Mouse (Mus musculus) limb, embryonic 11.5 days (tissue): Measurements from ENCODE around the gene Cyp2a12. TPM values are rescaled to one million over a fixed set of nuclear protein-coding genes. Genes with fewer than 3 reads are reported as not detected.

Source experiments
- ATAC-seq: fragments of 200-750 bp; cut with Nextera tagmentation; 2 replicates; pipeline ENCODE4 v1.8.0; 2017; ENCODE audit warnings: low read depth; ENCODE audit not compliant: insufficient number of reproducible peaks, low FRiP score, low TSS enrichment
- DNase-seq: peaks from one replicate; pipeline ENCODE4 v3.0.0-alpha.2; 2015; ENCODE audit warnings: low spot score
- H3K27ac ChIP-seq: fragments of 300-500 bp; sonication (generic); replicated peaks from 2 replicates; pipeline ENCODE4 v1.5.1; 2014; ENCODE audit warnings: low read depth, mild to moderate bottlenecking, low read length
- H3K27me3 ChIP-seq: fragments of 300-500 bp; sonication (generic); 2 replicates; pipeline ENCODE4 v1.6.1; 2014; ENCODE audit warnings: mild to moderate bottlenecking, low read length, mixed read lengths; ENCODE audit not compliant: control insufficient read depth, insufficient read depth
- H3K36me3 ChIP-seq: fragments of 300-500 bp; sonication (generic); 2 replicates; pipeline ENCODE4 v1.6.1; 2014; ENCODE audit warnings: mild to moderate bottlenecking, low read length, moderate library complexity, mixed read lengths; ENCODE audit not compliant: control insufficient read depth, insufficient read depth
- H3K4me1 ChIP-seq: fragments of 300-500 bp; sonication (generic); 2 replicates; pipeline ENCODE4 v1.6.1; 2014; ENCODE audit warnings: low read length, mixed read lengths; ENCODE audit not compliant: control insufficient read depth, insufficient read depth
- H3K4me2 ChIP-seq: fragments of 300-500 bp; sonication (generic); 2 replicates; pipeline ENCODE4 v1.6.1; 2014; ENCODE audit warnings: low read depth, mild to moderate bottlenecking, moderate library complexity; ENCODE audit not compliant: severe bottlenecking
- H3K4me3 ChIP-seq: fragments of 300-500 bp; sonication (generic); 2 replicates; pipeline ENCODE4 v1.5.1; 2014; ENCODE audit warnings: low read depth, low read length
- H3K9ac ChIP-seq: fragments of 300-500 bp; sonication (generic); 2 replicates; pipeline ENCODE4 v1.6.1; 2014; ENCODE audit warnings: mild to moderate bottlenecking, low read length
- H3K9me3 ChIP-seq: fragments of 300-500 bp; sonication (generic); 2 replicates; pipeline ENCODE4 v1.6.1; 2016; ENCODE audit warnings: low read length; ENCODE audit not compliant: control insufficient read depth
- WGBS: fragments of 180-500 bp; shearing (Covaris S2); extraction: QIAGEN DNeasy Blood & Tissue Kit; methylation state at CpG from one replicate; pipeline ENCODE4 v1.1.7; 2014; 5-methylcytosine and 5-hydroxymethylcytosine counted together
- polyA plus RNA-seq: library from polyadenylated mRNA; unstranded; fragments of >200 nt; fragmentation: Nextera tagmentation; extraction: Ambion mirVana; gene quantifications from 2 replicates; pipeline ENCODE4 v1.2.1, GENCODE M21; 2014

Gene Cyp2a12
- polyA plus RNA-seq, 1 experiment from 2014 or later, result not detected

DNA sequence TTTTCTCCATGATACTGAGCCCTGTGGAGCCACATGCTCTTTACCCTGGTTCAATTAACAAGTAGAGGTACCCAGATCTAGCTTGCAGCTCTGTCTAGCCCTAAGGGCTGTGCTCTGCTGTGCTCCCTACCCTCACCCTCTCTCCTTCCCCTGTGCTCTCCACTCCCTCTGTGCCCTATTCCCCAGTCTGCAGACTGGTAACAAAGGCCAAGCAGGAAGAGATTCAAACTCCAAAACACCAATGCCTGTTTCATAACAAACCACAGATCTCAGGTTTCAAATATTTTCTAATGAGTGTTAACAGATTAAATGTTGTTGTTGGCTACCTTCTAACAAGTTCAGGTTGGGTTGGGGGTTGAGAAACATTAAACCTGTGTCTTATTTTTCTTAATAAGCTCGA is 49.8 kb downstream of the Cyp2a12 start:
- WGBS, result 77% methylated on average over 1 of the region's 1 CpGs

DNA sequence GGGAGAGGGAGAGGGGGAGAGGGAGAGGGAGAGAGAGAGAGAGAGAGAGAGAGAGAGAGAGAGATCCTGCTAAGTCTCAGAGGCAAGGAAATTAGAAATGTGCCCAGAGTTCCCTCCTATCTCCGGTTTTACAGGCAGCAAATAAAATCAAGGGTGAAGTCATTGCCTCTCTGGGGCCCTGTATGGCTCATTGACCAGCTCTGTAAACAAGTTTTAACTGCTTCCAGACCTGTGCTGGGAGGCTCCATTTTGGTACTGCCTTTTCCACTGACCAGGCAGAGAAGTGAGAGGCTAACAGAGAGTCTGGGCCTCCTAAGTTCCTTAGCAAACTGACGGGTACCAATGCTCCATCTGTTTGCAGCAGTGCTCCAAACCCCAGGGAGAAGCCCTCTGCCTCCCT is 52.7 kb downstream of the Cyp2a12 start:
- Histone ChIP-seq H3K4me2 (no peak overlapping the region), H3K4me1 (no peaks in the 10 kb centered on the region), H3K9me3 (no peaks in the 10 kb centered on the region), H3K9ac (no peak overlapping the region), H3K27ac (no peak overlapping the region), H3K36me3 (no peaks in the 10 kb centered on the region), H3K27me3 (no peaks in the 10 kb centered on the region), H3K4me3 (no peak overlapping the region)
- DNase-seq (peak; percentile 33), ATAC-seq (0 out of 2 replicates have a peak, but pooled peaks have one; percentile 65)
- WGBS, result 36% methylated on average over 2 of the region's 2 CpGs

More for the DNA sequence above, 49.8 kb downstream of the Cyp2a12 start:
- H3K9ac ChIP-seq, result no peak overlapping the region
- no peak overlapping the region for H3K27ac ChIP-seq
- ATAC-seq, result no peak
- no peaks in the 10 kb centered on the region for H3K27me3 ChIP-seq
- no peaks in the 10 kb centered on the region for H3K9me3 ChIP-seq
- H3K4me2 ChIP-seq, result no peak overlapping the region
- H3K36me3 ChIP-seq, result no peaks in the 10 kb centered on the region
- no peaks in the 10 kb centered on the region for H3K4me1 ChIP-seq
- H3K4me3 ChIP-seq, result no peak overlapping the region
- no peak for DNase-seq

Other genes starting within 250 kb of the Cyp2a12 start
- not detected in 2 replicates for gene Cyp2g1, start 220.2 kb upstream of the Cyp2a12 start, polyA plus RNA-seq
- gene Cyp2a5, start 193.8 kb upstream of the Cyp2a12 start, polyA plus RNA-seq, result not detected in 2 replicates
- gene Cyp2a22, start 89.7 kb upstream of the Cyp2a12 start, polyA plus RNA-seq, result not detected in 2 replicates
- gene Cyp2f2, start 90.8 kb downstream of the Cyp2a12 start, polyA plus RNA-seq, result not detected in 2 replicates
- 0.09 TPM in 1 of 2 replicates, not detected in the other for gene Cyp2t4, start 124.6 kb downstream of the Cyp2a12 start, polyA plus RNA-seq
- gene Egln2, start 137.7 kb downstream of the Cyp2a12 start, polyA plus RNA-seq, result 49.3 and 52.3 TPM in 2 replicates
- gene Rab4b, start 149.8 kb downstream of the Cyp2a12 start, polyA plus RNA-seq, result 51.6 and 55.1 TPM in 2 replicates
- 0.48 TPM in 1 of 2 replicates, not detected in the other for gene Gm21983, start 152.0 kb downstream of the Cyp2a12 start, polyA plus RNA-seq
- gene Mia, start 152.1 kb downstream of the Cyp2a12 start, polyA plus RNA-seq, result 5.5 and 8.7 TPM in 2 replicates
- gene BC024978, start 166.7 kb downstream of the Cyp2a12 start, polyA plus RNA-seq, result 3.9 and 4.8 TPM in 2 replicates
- 394 and 396 TPM in 2 replicates for gene Snrpa, start 167.2 kb downstream of the Cyp2a12 start, polyA plus RNA-seq
- gene Itpkc, start 199.6 kb downstream of the Cyp2a12 start, polyA plus RNA-seq, result 6.5 and 8.0 TPM in 2 replicates
- 14.5 and 15.5 TPM in 2 replicates for gene Coq8b, start 203.9 kb downstream of the Cyp2a12 start, polyA plus RNA-seq
- gene Numbl, start 229.4 kb downstream of the Cyp2a12 start, polyA plus RNA-seq, result 7.3 and 9.0 TPM in 2 replicates